9 mouse cellular contexts compared by ENCODE assay signal in genomic region chr16:29541261-29541683, GRCm38 (mm10). TPM values are rescaled to one million over a fixed set of nuclear protein-coding genes. Genes with fewer than 3 reads are reported as not detected.
DNase-seq lines count a peak whose midpoint lies in the region; ATAC-seq and TF ChIP-seq lines count a peak whose summit lies in the region.
"Had no signal": no experiment of that assay in that cellular context is flagged by ENCODE, and none has a peak within 500 bp of the region (broad histone marks: within the 10 kb centered on the region; RNA-seq: fewer than 3 reads in every experiment).

No protein-coding gene starts in this region.

- no peaks in the 10 kb centered on the region for H3K9me3 ChIP-seq in kidney, embryonic 16.5 days (ENCODE audit: low read length)
- H3K9me3 ChIP-seq in stomach, embryonic 16.5 days (replicated peaks; ENCODE audit: control insufficient read depth, low read length), result no peaks in the 10 kb centered on the region
- H3K9me3 ChIP-seq: limb, embryonic 10.5 days had no signal

- no peaks in the 10 kb centered on the region for H3K27me3 ChIP-seq in kidney, embryonic 16.5 days (ENCODE audit: insufficient read depth, low read length)
- H3K27me3 ChIP-seq in stomach, embryonic 16.5 days (ENCODE audit: control insufficient read depth, insufficient read depth, low read length), result no peaks in the 10 kb centered on the region

- ATAC-seq in kidney, embryonic 16.5 days (ENCODE audit: low FRiP score, low TSS enrichment), result no peak; the same call in 1 of the 2 replicates
- no peak for ATAC-seq in stomach, embryonic 16.5 days (ENCODE audit: insufficient read depth, low FRiP score)
- ATAC-seq: Patski had no signal

- H3K36me3 ChIP-seq in kidney, embryonic 16.5 days (ENCODE audit: insufficient read depth, low read length), result no peaks in the 10 kb centered on the region
- H3K36me3 ChIP-seq in stomach, embryonic 16.5 days (ENCODE audit: control insufficient read depth, insufficient read depth, low read length), result no peaks in the 10 kb centered on the region
- H3K36me3 ChIP-seq: limb, embryonic 10.5 days had no signal

- H3K9ac ChIP-seq in kidney, embryonic 16.5 days (replicated peaks; ENCODE audit: low read length), result no peak overlapping the region
- peak overlapping the region; percentile 48; the same call in 1 of the 2 replicates for H3K9ac ChIP-seq in stomach, embryonic 16.5 days (ENCODE audit: low read length)

- peaks cover 4% of the 10 kb centered on the region; the same call in 1 of the 2 replicates for H3K4me1 ChIP-seq in kidney, embryonic 16.5 days (ENCODE audit: insufficient read depth, low read length)
- H3K4me1 ChIP-seq in stomach, embryonic 16.5 days (ENCODE audit: control insufficient read depth, insufficient read depth, low read length), result peaks cover 6% of the 10 kb centered on the region
- H3K4me1 ChIP-seq: limb, embryonic 10.5 days had no signal

- TF ChIP-seq CTCF in left cerebral cortex, adult 2 months (IDR thresholded peaks at IDR 0.05), result no peak

- H3K4me3 ChIP-seq in kidney, embryonic 16.5 days (ENCODE audit: low read length), result no peak overlapping the region
- peak overlapping the region; percentile 36 for H3K4me3 ChIP-seq in left cerebral cortex, adult 2 months
- H3K4me3 ChIP-seq in stomach, embryonic 16.5 days (replicated peaks; ENCODE audit: low read length), result peak overlapping the region; percentile 23; the same call in 1 of the 2 replicates
- H3K4me3 ChIP-seq: limb, embryonic 10.5 days had no signal

- DNase-seq in layer of hippocampus, adult 11-12 months (ENCODE audit: low spot score), result peak; percentile 9
- no peak for DNase-seq in layer of hippocampus, adult 9-10 months (ENCODE audit: low spot score)
- DNase-seq in left cerebral cortex, adult 2 months (ENCODE audit: extremely low spot score in 1 of 2, low spot score in 2 of 2), result peak; percentile 17 to 24
- no peak for DNase-seq in spleen, postnatal 4 days (ENCODE audit: low spot score in 2 of 2)
- no peak for DNase-seq in MN1 (ENCODE audit: low spot score)

- intact Hi-C loops in left cerebral cortex, adult 2 months (cut with DNase I), result loop anchor here (5.0 kb wide), 1 partner anchor 84 kb away; no protein-coding TSS in a partner anchor

- peak overlapping the region; percentile 8; the same call in 1 of the 2 replicates for H3K4me2 ChIP-seq in kidney, embryonic 16.5 days (replicated peaks; ENCODE audit: low read depth, low read length)
- peak overlapping the region; percentile 47 for H3K4me2 ChIP-seq in stomach, embryonic 16.5 days (ENCODE audit: low read depth, low read length)

- H3K27ac ChIP-seq in kidney, embryonic 16.5 days (ENCODE audit: low read length), result no peak overlapping the region
- peak overlapping the region; percentile 9; the same call in 1 of the 2 replicates for H3K27ac ChIP-seq in left cerebral cortex, adult 2 months
- H3K27ac ChIP-seq in stomach, embryonic 16.5 days (ENCODE audit: low read length), result no peak overlapping the region
- H3K27ac ChIP-seq: limb, embryonic 10.5 days had no signal

- 68% methylated on average over 11 of the region's 11 CpGs for WGBS in kidney, embryonic 16.5 days
- 50% methylated on average over 11 of the region's 11 CpGs for WGBS in stomach, embryonic 16.5 days

RNA-seq across cellular contexts. Expression of gene Atp13a4, which starts 3.4 kb away (rescaled TPM):
- 3.4 and 4.9 TPM in 2 replicates for polyA plus RNA-seq in kidney, embryonic 16.5 days (2015; fragmentation: Nextera tagmentation; extraction: Ambion mirVana)
- 10 to 100 TPM; 12.9 to 13.2 TPM for total RNA-seq in left cerebral cortex, adult 2 months (2021)
- polyA plus RNA-seq in stomach, embryonic 16.5 days (2015; fragmentation: Nextera tagmentation; extraction: Ambion mirVana), result 0.18 and 1.7 TPM in 2 replicates
- polyA plus RNA-seq: limb, embryonic 10.5 days; Patski had no signal

RNA-seq across cellular contexts. Expression of gene Opa1, which starts 37.9 kb away (rescaled TPM):
- polyA plus RNA-seq in kidney, embryonic 16.5 days (2015; fragmentation: Nextera tagmentation; extraction: Ambion mirVana), result 33.1 and 34.3 TPM in 2 replicates
- total RNA-seq in left cerebral cortex, adult 2 months (2021), result 100 to 1,000 TPM; 105 to 115 TPM
- 30.4 and 33.7 TPM in 2 replicates for polyA plus RNA-seq in stomach, embryonic 16.5 days (2015; fragmentation: Nextera tagmentation; extraction: Ambion mirVana)

Comparison
In these comparisons a context has a peak if more than half of its experiments do, and no peak if none do; other contexts are left out.
1. DNase-seq: peak in layer of hippocampus, adult 11-12 months (single experiment) and left cerebral cortex, adult 2 months (2 of 2); none in layer of hippocampus, adult 9-10 months (single experiment), spleen, postnatal 4 days (0 of 2) and MN1 (single experiment).